Mouse (Mus musculus): ENCODE results near the gene Slc12a8.

- TF ChIP-seq CTCF (IDR thresholded peaks at IDR 0.05; ENCODE audit: control insufficient read depth, insufficient read depth, low read length) (no peak), POLR2A (IDR thresholded peaks at IDR 0.05; ENCODE audit: borderline replicate concordance, control insufficient read depth, low read depth, low read length) (peak; percentile 63; the same call in 1 of the 2 replicates)
Observed at GRCm38 (mm10) chr16:33684162-33684702, 167.1 kb downstream of the Slc12a8 start, which contains the start of gene Heg1.

All from bone marrow, adult 2 months (tissue).